Mouse (Mus musculus) hindbrain, embryonic 10.5 days (tissue): ENCODE measurements around the gene Prpf8. TPM values are rescaled to one million over a fixed set of nuclear protein-coding genes. Genes with fewer than 3 reads are reported as not detected.

ENCODE experiments used
- DNase-seq: peaks from one replicate; pipeline ENCODE4 v3.0.0-alpha.2; 2017; ENCODE audit warnings: low spot score
- H3K27ac ChIP-seq: fragments of 300-500 bp; sonication (generic); 2 replicates; pipeline ENCODE4 v1.5.1; 2016; ENCODE audit warnings: mild to moderate bottlenecking, moderate library complexity
- H3K27me3 ChIP-seq: fragments of 300-500 bp; sonication (generic); 2 replicates; pipeline ENCODE4 v1.6.1; 2016; ENCODE audit warnings: mild to moderate bottlenecking; ENCODE audit not compliant: poor library complexity, insufficient read depth, severe bottlenecking
- H3K36me3 ChIP-seq: fragments of 300-500 bp; sonication (generic); 2 replicates; pipeline ENCODE4 v1.6.1; 2016; ENCODE audit warnings: mild to moderate bottlenecking, moderate library complexity
- H3K4me1 ChIP-seq: fragments of 300-500 bp; sonication (generic); replicated peaks from 2 replicates; pipeline ENCODE4 v1.6.1; 2016; ENCODE audit warnings: mild to moderate bottlenecking
- H3K4me3 ChIP-seq: fragments of 300-500 bp; sonication (generic); 2 replicates; pipeline ENCODE4 v1.5.1; 2016; ENCODE audit warnings: mild to moderate bottlenecking, moderate library complexity
- H3K9me3 ChIP-seq: fragments of 300-500 bp; sonication (generic); 2 replicates; pipeline ENCODE4 v1.6.1; 2016; ENCODE audit warnings: mild to moderate bottlenecking, moderate library complexity
- WGBS: fragments of 180-500 bp; shearing (Covaris S2); methylation state at CpG from one replicate; pipeline ENCODE4 v1.1.7; 2016; 5-methylcytosine and 5-hydroxymethylcytosine counted together
- polyA plus RNA-seq: library from polyadenylated mRNA; unstranded; fragments of >200 nt; fragmentation: Nextera tagmentation; extraction: Ambion mirVana; gene quantifications from 2 replicates; pipeline ENCODE4 v1.2.1, GENCODE M21; 2016

Prpf8 gene
- polyA plus RNA-seq, result 74.8 and 78.1 TPM in 2 replicates

DNA sequence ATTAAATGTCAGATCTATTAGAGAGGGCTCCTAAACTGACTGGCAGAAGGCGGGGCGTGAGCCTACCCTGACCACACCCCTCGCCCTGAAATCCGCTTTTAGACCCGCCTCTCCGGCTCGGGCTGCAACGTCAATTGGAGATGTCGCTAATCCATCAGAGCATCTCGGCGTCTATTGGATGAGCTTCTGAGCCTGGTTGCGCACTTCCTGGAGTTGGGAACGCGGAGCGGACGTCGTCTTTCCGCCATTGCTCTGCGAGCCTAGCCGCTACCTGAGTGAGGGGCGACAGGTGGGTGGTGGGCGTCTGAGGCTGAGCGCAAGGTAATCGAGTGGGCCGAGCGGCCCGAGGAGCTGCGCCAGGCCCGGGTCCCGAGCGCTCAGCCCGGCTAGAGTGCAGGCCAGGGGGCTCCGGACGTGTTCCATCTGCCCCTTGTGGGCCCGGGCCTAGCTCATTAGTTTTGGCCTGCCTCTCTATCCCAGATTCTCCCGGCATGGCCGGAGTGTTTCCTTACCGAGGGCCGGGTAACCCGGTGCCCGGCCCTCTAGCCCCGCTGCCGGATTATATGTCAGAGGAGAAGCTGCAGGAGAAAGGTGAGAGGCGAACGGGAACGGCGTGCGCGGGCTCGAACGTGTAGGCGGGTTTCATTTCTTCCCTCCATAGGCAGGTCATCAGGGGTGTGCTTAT lies at the start of gene Prpf8:
TSS of gene Prpf8 (plus strand) at position 216 of the 685 bp plus-strand sequence.
- Histone ChIP-seq H3K9me3 (no peaks in the 10 kb centered on the region), H3K4me1 (peaks cover 15% of the 10 kb centered on the region), H3K27ac (peak within 1 kb of the TSS; percentile 98), H3K36me3 (peaks cover 38% of the 10 kb centered on the region), H3K4me3 (peak within 1 kb of the TSS; percentile 100), H3K27me3 (no peaks in the 10 kb centered on the region)
- peak; percentile 97 for DNase-seq
- under 1% methylated on average over 52 of the region's 52 CpGs for WGBS

DNA sequence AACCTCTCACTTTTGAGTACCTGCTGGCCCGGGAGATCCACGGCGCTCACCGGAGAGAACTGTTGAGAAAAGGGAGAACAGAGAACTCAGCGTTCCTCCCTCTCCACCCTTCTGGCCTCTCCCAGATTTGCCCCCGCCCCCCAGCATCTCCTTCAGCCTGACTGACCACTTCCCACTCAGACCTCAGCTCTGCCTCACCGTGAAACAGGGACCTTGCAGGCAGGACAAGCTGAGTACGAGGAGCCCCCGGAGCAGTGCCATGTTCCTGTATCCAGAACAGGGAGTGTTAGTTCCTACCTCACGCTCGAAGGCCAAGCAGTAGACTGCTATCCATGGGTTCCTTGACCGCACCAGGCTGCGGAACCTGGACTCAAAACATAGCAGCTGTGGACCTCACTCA lies 48.4 kb upstream of the Prpf8 start:
- DNase-seq, result no peak

DNA sequence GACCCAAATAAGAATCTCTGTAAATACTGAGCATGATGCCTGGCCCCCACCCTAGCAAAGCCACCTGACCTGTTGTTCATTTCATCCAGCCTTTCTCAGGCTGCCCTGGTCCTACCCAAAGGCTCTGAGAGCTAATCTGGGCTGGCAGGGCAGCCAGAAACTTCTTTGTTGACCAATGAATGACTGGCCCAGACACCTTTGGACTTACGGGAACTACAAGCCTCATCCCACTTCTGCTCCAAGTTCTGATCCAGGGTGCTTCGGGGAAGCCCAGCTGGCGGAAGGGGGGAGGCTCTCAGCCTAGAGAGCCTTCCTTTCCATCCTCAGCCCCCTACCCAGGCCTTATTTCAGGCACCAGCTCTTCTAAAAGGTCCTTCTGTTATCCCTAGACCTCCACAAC lies 47.8 kb upstream of the Prpf8 start:
- H3K27ac ChIP-seq, result no peak overlapping the region
- no peak overlapping the region for H3K4me3 ChIP-seq
- DNase-seq, result no peak
- peaks cover 12% of the 10 kb centered on the region for H3K36me3 ChIP-seq
- H3K27me3 ChIP-seq, result no peaks in the 10 kb centered on the region
- H3K9me3 ChIP-seq, result peaks cover 5% of the 10 kb centered on the region; the same call in 1 of the 2 replicates
- peaks cover 5% of the 10 kb centered on the region for H3K4me1 ChIP-seq
- whole genome bisulfite sequencing, result 90% methylated on average over 3 of the region's 3 CpGs

More for the DNA sequence above, 48.4 kb upstream of the Prpf8 start:
- Histone ChIP-seq H3K9me3 (peaks cover 5% of the 10 kb centered on the region; the same call in 1 of the 2 replicates), H3K36me3 (peaks cover 12% of the 10 kb centered on the region), H3K27ac (no peak overlapping the region), H3K4me1 (no peaks in the 10 kb centered on the region), H3K27me3 (no peaks in the 10 kb centered on the region), H3K4me3 (no peak overlapping the region)
- WGBS, result 84% methylated on average over 13 of the region's 13 CpGs

DNA sequence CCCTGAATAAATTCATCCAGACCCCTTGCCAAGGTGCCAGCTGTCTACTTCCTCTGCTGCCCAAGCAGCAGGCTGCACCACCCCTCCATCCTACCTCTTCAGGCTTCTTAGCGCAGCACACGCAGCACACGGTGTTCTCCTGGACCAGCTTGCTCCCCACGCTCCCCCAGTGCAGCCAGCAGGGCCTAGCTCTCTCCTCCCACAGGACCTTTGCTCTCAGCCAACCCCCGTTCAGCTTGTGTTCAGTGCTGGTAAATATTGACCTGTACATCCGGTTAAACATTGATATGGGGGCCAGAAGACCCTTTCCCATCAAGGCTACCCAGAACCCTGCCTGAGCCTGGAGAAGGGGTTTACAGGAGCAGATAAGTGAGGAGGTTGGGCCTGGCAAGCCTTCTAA lies 47.3 kb upstream of the Prpf8 start, which contains the start of gene Serpinf2:
TSS of gene Serpinf2 (minus strand) at position 229 of the 400 bp plus-strand sequence.
- DNase-seq, result no peak
- WGBS, result 90% methylated on average over 6 of the region's 6 CpGs
- no peak within 1 kb of the TSS for H3K27ac ChIP-seq
- peaks cover 2% of the 10 kb centered on the region; the same call in 1 of the 2 replicates for H3K9me3 ChIP-seq
- no peak within 1 kb of the TSS for H3K4me3 ChIP-seq
- peaks cover 11% of the 10 kb centered on the region for H3K4me1 ChIP-seq
- peaks cover 12% of the 10 kb centered on the region for H3K36me3 ChIP-seq
- H3K27me3 ChIP-seq, result no peaks in the 10 kb centered on the region

DNA sequence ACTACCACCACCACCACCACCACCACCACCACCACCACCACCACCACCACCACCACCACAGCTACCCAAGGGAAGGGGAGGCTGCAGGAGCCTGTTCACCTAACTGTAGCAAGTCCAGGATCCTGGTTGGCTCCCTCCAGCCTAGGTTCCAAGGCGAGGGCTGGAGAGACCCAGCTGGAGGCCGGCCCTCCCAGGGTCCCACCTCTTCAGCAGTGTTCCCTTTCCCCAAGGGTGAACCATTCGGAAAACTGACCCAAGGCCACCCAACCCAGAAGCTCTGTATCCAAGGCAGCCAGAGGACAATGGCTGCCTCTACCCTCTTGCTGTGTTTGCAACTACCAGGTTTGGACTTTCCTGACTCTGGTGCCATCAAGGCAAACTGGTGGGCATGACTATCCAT lies 46.7 kb upstream of the Prpf8 start:
- DNase-seq, result no peak
- no peak overlapping the region for H3K27ac ChIP-seq
- WGBS, result 79% methylated on average over 3 of the region's 3 CpGs
- H3K27me3 ChIP-seq, result no peaks in the 10 kb centered on the region
- H3K36me3 ChIP-seq, result peaks cover 18% of the 10 kb centered on the region
- H3K9me3 ChIP-seq, result no peaks in the 10 kb centered on the region
- H3K4me1 ChIP-seq, result peaks cover 14% of the 10 kb centered on the region
- no peak overlapping the region for H3K4me3 ChIP-seq

DNA sequence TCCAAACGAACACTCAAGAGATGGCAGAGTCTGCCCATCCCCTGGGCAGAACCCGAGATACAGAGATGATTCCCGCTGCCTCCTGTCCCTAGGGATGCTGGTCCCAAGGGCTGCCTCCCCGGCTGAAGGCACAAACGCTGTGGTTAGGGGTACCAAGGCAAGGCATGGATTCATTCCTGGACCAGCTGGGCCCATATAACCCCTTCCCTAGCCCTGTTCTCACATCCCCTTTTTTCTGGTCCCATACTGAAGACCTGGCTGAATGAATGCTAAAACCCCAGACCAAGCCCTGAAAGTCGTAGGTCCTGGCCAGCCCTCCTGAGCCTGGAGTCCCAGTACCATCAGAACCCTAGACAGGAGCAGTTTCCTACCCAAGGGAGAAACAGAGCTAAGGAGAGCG lies 45.6 kb upstream of the Prpf8 start:
- Histone ChIP-seq H3K4me3 (no peak overlapping the region), H3K36me3 (peaks cover 26% of the 10 kb centered on the region), H3K9me3 (no peaks in the 10 kb centered on the region), H3K4me1 (peaks cover 14% of the 10 kb centered on the region), H3K27ac (no peak overlapping the region), H3K27me3 (no peaks in the 10 kb centered on the region)
- DNase-seq, result no peak
- WGBS, result 91% methylated on average over 7 of the region's 7 CpGs

GRCm38 (mm10) chr11:75441601-75442000 lies 45.0 kb upstream of the Prpf8 start:
- DNase-seq, result no peak
- Histone ChIP-seq H3K27me3 (no peaks in the 10 kb centered on the region), H3K4me1 (peaks cover 14% of the 10 kb centered on the region), H3K9me3 (no peaks in the 10 kb centered on the region), H3K27ac (no peak overlapping the region), H3K36me3 (peaks cover 26% of the 10 kb centered on the region), H3K4me3 (no peak overlapping the region)
- WGBS, result 88% methylated on average over 16 of the region's 16 CpGs

- 29% methylated on average over 8 of the region's 8 CpGs for WGBS
- Histone ChIP-seq H3K36me3 (peaks cover 47% of the 10 kb centered on the region), H3K4me1 (peaks cover 14% of the 10 kb centered on the region), H3K4me3 (no peak overlapping the region), H3K9me3 (no peaks in the 10 kb centered on the region), H3K27me3 (no peaks in the 10 kb centered on the region), H3K27ac (no peak overlapping the region)
- DNase-seq, result no peak
These were observed 42.9 kb upstream of the Prpf8 start for GRCm38 (mm10) chr11:75443711-75444110.

- H3K27ac ChIP-seq, result peak overlapping the region; percentile 10; the same call in 1 of the 2 replicates
These were observed 38.0 kb upstream of the Prpf8 start for GRCm38 (mm10) chr11:75448575-75448974.

GRCm38 (mm10) chr11:75449695-75450094 lies 36.9 kb upstream of the Prpf8 start:
- no peaks in the 10 kb centered on the region for H3K9me3 ChIP-seq
- H3K27me3 ChIP-seq, result peaks cover 8% of the 10 kb centered on the region; the same call in 1 of the 2 replicates
- WGBS, result 93% methylated on average over 7 of the region's 7 CpGs
- no peak for DNase-seq
- no peak overlapping the region for H3K4me3 ChIP-seq
- H3K4me1 ChIP-seq, result peaks cover 28% of the 10 kb centered on the region
- peaks cover 40% of the 10 kb centered on the region for H3K36me3 ChIP-seq
- H3K27ac ChIP-seq, result peak overlapping the region; percentile 9; the same call in 1 of the 2 replicates

More at GRCm38 (mm10) chr11:75448575-75448974, 38.0 kb upstream of the Prpf8 start:
- 86% methylated on average over 3 of the region's 3 CpGs for WGBS
- H3K4me1 ChIP-seq, result peaks cover 28% of the 10 kb centered on the region
- DNase-seq, result no peak
- H3K27me3 ChIP-seq, result peaks cover 4% of the 10 kb centered on the region; the same call in 1 of the 2 replicates
- peak overlapping the region; percentile 7; the same call in 1 of the 2 replicates for H3K4me3 ChIP-seq
- no peaks in the 10 kb centered on the region for H3K9me3 ChIP-seq
- peaks cover 44% of the 10 kb centered on the region for H3K36me3 ChIP-seq

- H3K4me3 ChIP-seq, result no peak overlapping the region
- 86% methylated on average over 8 of the region's 8 CpGs for WGBS
- 0 out of 2 replicates have a peak overlapping the region, but pooled peaks have one; percentile 13 for H3K27ac ChIP-seq
- no peak for DNase-seq
- peaks cover 34% of the 10 kb centered on the region for H3K36me3 ChIP-seq
- H3K4me1 ChIP-seq, result peaks cover 35% of the 10 kb centered on the region
- peaks cover 8% of the 10 kb centered on the region; the same call in 1 of the 2 replicates for H3K27me3 ChIP-seq
- H3K9me3 ChIP-seq, result no peaks in the 10 kb centered on the region
These were observed 36.2 kb upstream of the Prpf8 start for GRCm38 (mm10) chr11:75450304-75450908.

GRCm38 (mm10) chr11:75450936-75451335 lies 35.7 kb upstream of the Prpf8 start:
- H3K4me1 ChIP-seq, result peaks cover 35% of the 10 kb centered on the region
- WGBS, result 89% methylated on average over 15 of the region's 15 CpGs
- H3K27ac ChIP-seq, result peak overlapping the region; percentile 13; the same call in 1 of the 2 replicates
- peaks cover 8% of the 10 kb centered on the region; the same call in 1 of the 2 replicates for H3K27me3 ChIP-seq
- no peaks in the 10 kb centered on the region for H3K9me3 ChIP-seq
- DNase-seq, result no peak
- H3K36me3 ChIP-seq, result peaks cover 30% of the 10 kb centered on the region
- H3K4me3 ChIP-seq, result peak overlapping the region; percentile 6; the same call in 1 of the 2 replicates

- Histone ChIP-seq H3K4me3 (no peak overlapping the region), H3K9me3 (no peaks in the 10 kb centered on the region), H3K27ac (no peak overlapping the region), H3K27me3 (peaks cover 8% of the 10 kb centered on the region; the same call in 1 of the 2 replicates), H3K36me3 (peaks cover 25% of the 10 kb centered on the region), H3K4me1 (peaks cover 35% of the 10 kb centered on the region)
- 91% methylated on average over 8 of the region's 8 CpGs for WGBS
- no peak for DNase-seq
These were observed 34.5 kb upstream of the Prpf8 start for GRCm38 (mm10) chr11:75452081-75452480.
